Mouse (Mus musculus) cortical plate, adult 2 months (tissue): ENCODE measurements around the gene Noto. TPM values are rescaled to one million over a fixed set of nuclear protein-coding genes. Genes with fewer than 3 reads are reported as not detected.
A peak's percentile ranks its signal among the peaks of the same experiment; 100 is the strongest.

Source experiments
- H3K27ac ChIP-seq: fragments of 200-500 bp; 2 replicates; pipeline ENCODE4 v1.5.1; 2012; ENCODE audit warnings: low read length, control low read depth, inconsistent platforms; ENCODE audit not compliant: insufficient read depth
- H3K4me1 ChIP-seq: fragments of 200-500 bp; 2 replicates; pipeline ENCODE4 v1.6.1; 2011; ENCODE audit warnings: low read length; ENCODE audit not compliant: control insufficient read depth, insufficient read depth
- H3K4me3 ChIP-seq: fragments of 200-500 bp; 2 replicates; pipeline ENCODE4 v1.5.1; 2011; ENCODE audit warnings: mild to moderate bottlenecking, low read length, control low read depth; ENCODE audit not compliant: insufficient read depth
- CTCF ChIP-seq: fragments of 200-500 bp; IDR thresholded peaks from 2 replicates; pipeline ENCODE4 v1.5.1; 2011; ENCODE audit warnings: mild to moderate bottlenecking, control low read depth, low read length; ENCODE audit not compliant: insufficient read depth; ENCODE audit errors: extremely low read depth
- POLR2A ChIP-seq: fragments of 200-500 bp; IDR thresholded peaks from 2 replicates; pipeline ENCODE4 v1.6.1; 2011; ENCODE audit warnings: mild to moderate bottlenecking, low read length, control low read depth; ENCODE audit not compliant: insufficient read depth; ENCODE audit errors: extremely low read depth
- polyA plus RNA-seq: library from polyadenylated mRNA; depleted of rRNA; stranded (reverse); fragments of >200 nt; gene quantifications from 2 replicates; pipeline ENCODE4 v1.2.3, GENCODE M21; 2012

The Noto gene
- polyA plus RNA-seq, 1 experiment, result not detected

GRCm38 (mm10) chr6:85431274-85431841 is 7.7 kb downstream of the Noto start:
- no peak overlapping the region for H3K27ac ChIP-seq
- no peaks in the 10 kb centered on the region for H3K4me1 ChIP-seq
- H3K4me3 ChIP-seq, result peak overlapping the region; percentile 64
- TF ChIP-seq POLR2A (no peak), CTCF (no peak)

- peak; percentile 43; the same call in 1 of the 2 replicates for TF ChIP-seq POLR2A
- TF ChIP-seq CTCF, result no peak
- no peaks in the 10 kb centered on the region for H3K4me1 ChIP-seq
- H3K27ac ChIP-seq, result no peak within 1 kb of the TSS
- H3K4me3 ChIP-seq, result peak within 1 kb of the TSS; percentile 64
Observed at GRCm38 (mm10) chr6:85431842-85432431, 8.3 kb downstream of the Noto start, which contains the start of gene Smyd5. TSS of gene Smyd5 (plus strand) at chr6:85431989.

DNA sequence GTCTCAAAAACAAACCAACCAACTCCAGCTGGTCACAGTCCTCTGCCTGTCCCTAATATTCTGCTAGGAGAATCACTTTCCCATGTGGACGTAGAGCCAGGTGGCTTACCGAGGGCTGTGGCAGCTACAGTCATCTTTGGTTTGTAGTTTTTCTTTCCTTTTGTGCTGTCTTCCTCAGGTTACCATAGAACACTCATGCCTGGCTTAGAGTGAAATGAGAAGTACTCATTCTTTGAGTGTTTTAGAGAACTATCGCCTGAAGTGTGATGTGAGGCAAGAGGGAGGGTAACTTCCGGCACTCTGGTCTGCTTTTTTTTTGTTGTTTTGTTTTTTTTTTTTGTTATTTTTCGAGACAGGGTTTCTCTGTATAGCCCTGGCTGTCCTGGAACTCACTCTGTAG is 10.2 kb downstream of the Noto start:
- Histone ChIP-seq H3K4me3 (no peak overlapping the region), H3K27ac (no peak overlapping the region), H3K4me1 (no peaks in the 10 kb centered on the region)
- TF ChIP-seq POLR2A (no peak), CTCF (no peak)

DNA sequence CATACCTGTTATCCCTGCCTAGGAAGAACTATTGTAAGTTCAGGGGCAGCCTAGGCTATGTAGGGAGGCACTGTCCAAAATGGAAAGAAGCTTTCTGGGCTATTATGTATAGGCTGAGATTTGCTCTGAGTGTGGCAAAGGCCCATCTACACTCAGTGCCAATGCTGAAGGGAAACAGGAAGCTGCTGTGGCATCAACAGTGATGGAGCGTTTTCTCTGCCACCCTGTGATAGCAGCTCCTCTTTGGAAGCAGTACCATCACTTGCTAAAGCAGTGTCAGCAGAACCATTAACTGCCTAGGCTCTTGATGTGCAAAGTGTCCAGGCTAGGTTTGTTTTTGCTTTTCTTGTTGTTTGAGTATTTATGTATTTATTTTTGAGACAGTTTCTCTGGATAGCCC is 12.5 kb downstream of the Noto start:
- no peak overlapping the region for H3K27ac ChIP-seq
- no peaks in the 10 kb centered on the region for H3K4me1 ChIP-seq
- TF ChIP-seq POLR2A, result no peak
- TF ChIP-seq CTCF, result no peak
- H3K4me3 ChIP-seq, result no peak overlapping the region

DNA sequence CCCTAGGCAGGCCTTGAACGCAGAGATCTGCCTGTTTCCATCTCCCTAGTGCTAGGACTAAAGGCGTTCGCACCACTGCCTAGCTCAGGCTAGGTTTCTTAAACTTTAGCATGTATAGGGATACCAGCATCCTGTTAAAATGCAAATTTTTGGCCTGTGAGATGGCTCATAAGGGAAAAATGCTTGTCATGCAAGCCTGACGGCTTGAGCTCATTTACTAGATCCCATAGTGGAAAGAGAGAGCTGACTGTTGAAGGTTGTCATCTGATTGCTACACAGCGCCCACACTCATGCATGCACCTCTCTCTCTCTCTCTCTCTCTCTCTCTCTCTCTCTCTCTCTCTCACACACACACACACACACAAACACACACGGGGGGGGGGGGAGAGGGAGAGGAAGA is 12.9 kb downstream of the Noto start:
- Histone ChIP-seq H3K4me3 (no peak overlapping the region), H3K27ac (no peak overlapping the region), H3K4me1 (no peaks in the 10 kb centered on the region)
- no peak for TF ChIP-seq CTCF
- no peak for TF ChIP-seq POLR2A

DNA sequence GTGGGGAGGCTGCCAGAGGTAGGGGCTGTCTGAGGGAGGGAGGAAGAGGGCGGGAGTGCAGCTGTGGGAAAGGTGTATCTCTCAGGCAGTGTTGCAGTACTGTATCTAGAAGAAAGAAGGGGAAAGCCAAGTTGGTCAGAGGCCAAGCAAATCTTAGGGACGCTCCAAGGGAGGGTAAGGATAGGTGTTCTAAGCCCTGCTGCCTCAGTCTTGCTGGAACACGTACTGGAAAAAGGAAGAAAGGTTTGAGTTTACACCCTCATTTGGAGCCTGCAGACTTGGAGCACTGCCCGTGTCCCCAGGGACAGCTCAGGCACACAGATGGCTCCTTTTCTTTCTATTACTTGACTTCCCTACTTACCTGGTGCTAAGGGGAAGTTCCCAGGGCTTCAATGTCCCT is 17.5 kb downstream of the Noto start:
- Histone ChIP-seq H3K4me3 (no peak overlapping the region), H3K27ac (no peak overlapping the region), H3K4me1 (no peaks in the 10 kb centered on the region)
- no peak for TF ChIP-seq POLR2A
- no peak for TF ChIP-seq CTCF

DNA sequence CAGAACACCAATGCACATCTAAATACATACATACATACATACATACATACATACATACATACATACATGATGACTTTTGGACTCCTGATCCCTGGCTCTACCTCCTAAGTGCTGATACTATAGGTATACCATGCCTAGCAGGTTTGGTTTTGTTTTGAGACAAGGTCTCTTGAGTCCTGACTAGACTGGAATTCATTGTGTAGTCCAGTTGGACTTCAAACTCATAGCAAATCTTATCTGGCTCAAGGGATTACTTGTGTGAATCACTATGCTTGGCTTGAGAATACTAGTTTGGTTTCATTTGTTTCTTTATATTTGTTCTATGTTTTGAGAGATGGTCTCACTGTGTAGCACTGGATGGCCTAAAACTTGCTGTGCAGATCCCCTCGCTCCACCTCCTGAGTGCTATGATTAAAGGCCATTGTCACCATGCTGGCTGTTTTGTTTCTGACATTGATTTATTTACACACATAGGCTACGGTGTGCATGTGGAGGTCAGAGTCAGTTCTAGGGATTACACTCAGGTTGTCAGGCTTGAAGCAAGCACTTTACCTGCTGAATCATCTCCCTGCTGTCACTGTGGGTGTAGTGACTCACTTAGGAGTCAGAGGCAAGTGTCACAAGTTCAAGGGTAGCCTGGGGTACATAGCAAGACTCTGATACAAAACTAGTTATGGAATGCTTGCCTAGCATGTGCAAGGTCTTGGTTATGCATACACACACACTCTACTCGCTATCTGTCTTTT is 20.0 kb downstream of the Noto start:
- Histone ChIP-seq H3K4me1 (no peaks in the 10 kb centered on the region), H3K4me3 (no peak overlapping the region), H3K27ac (no peak overlapping the region)
- TF ChIP-seq CTCF, result no peak
- TF ChIP-seq POLR2A, result no peak

GRCm38 (mm10) chr6:85444266-85444965 is 20.7 kb downstream of the Noto start:
- Histone ChIP-seq H3K4me3 (no peak overlapping the region), H3K27ac (no peak overlapping the region), H3K4me1 (no peaks in the 10 kb centered on the region)
- TF ChIP-seq CTCF (no peak), POLR2A (no peak)

DNA sequence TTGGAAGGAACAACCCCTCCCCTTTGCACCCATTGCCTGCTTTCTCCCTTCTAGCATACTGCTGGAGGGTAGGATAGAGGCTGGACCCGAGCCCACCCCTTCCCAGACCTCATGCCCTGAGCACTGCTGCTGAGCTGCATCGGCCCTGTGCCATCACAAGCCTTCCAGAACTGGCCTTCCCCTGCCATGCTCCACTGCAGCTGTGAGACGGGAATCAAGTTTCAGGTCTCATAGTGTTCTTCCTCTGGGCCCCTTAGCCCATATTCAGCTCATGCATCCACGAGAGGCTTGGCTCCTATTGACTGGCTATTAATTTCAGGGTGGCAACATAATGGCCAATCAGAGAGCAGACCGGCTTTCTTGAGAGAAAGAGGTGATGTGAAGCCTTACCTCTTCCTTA is 21.6 kb downstream of the Noto start:
- no peaks in the 10 kb centered on the region for H3K4me1 ChIP-seq
- TF ChIP-seq POLR2A (no peak), CTCF (no peak)
- H3K27ac ChIP-seq, result no peak overlapping the region
- H3K4me3 ChIP-seq, result no peak overlapping the region
